Mouse (Mus musculus): ENCODE data around the gene Rnaseh2b. TPM values are rescaled to one million over a fixed set of nuclear protein-coding genes. Genes with fewer than 3 reads are reported as not detected.

Rnaseh2b gene
- polyA plus RNA-seq, 1 experiment from 2014 or later, result 67.3 TPM

- 45% methylated on average over 6 of the region's 6 CpGs for WGBS (ENCODE audit: insufficient replicate concordance)
- Histone ChIP-seq H3K27ac (no peak overlapping the region), H3K9me3 (replicated peaks) (no peaks in the 10 kb centered on the region), H3K27me3 (no peaks in the 10 kb centered on the region), H3K4me3 (replicated peaks) (no peak overlapping the region), H3K4me1 (replicated peaks) (peaks cover 6% of the 10 kb centered on the region; the same call in 1 of the 2 replicates), H3K4me2 (no peak overlapping the region), H3K36me3 (no peaks in the 10 kb centered on the region), H3K9ac (no peak overlapping the region)
- DNase-seq (no peak), ATAC-seq (ENCODE audit: low read depth) (no peak)
Observed at GRCm38 (mm10) chr14:62322581-62323344, 30.4 kb downstream of the Rnaseh2b start.

- no peak overlapping the region for H3K4me2 ChIP-seq
- H3K9me3 ChIP-seq (replicated peaks), result no peaks in the 10 kb centered on the region
- DNase-seq, result no peak
- no peak for ATAC-seq (ENCODE audit: low read depth)
- no peaks in the 10 kb centered on the region for H3K27me3 ChIP-seq
- H3K4me3 ChIP-seq (replicated peaks), result no peak overlapping the region
- H3K36me3 ChIP-seq, result no peaks in the 10 kb centered on the region
- H3K4me1 ChIP-seq (replicated peaks), result peaks cover 8% of the 10 kb centered on the region
- WGBS (ENCODE audit: insufficient replicate concordance), result 71% methylated on average over 5 of the region's 5 CpGs
- no peak overlapping the region for H3K27ac ChIP-seq
- H3K9ac ChIP-seq, result no peak overlapping the region
Observed at GRCm38 (mm10) chr14:62323457-62323856, 31.1 kb downstream of the Rnaseh2b start.

- Histone ChIP-seq H3K27me3 (no peaks in the 10 kb centered on the region), H3K9ac (no peak overlapping the region), H3K4me2 (no peak overlapping the region), H3K27ac (no peak overlapping the region), H3K36me3 (no peaks in the 10 kb centered on the region), H3K9me3 (replicated peaks) (no peaks in the 10 kb centered on the region), H3K4me1 (replicated peaks) (peaks cover 21% of the 10 kb centered on the region), H3K4me3 (replicated peaks) (no peak overlapping the region)
- ATAC-seq (ENCODE audit: low read depth) (no peak), DNase-seq (no peak)
- WGBS (ENCODE audit: insufficient replicate concordance), result 70% methylated on average over 5 of the region's 5 CpGs
Observed at GRCm38 (mm10) chr14:62324943-62325342, 32.6 kb downstream of the Rnaseh2b start.

GRCm38 (mm10) chr14:62326026-62326425 lies 33.6 kb downstream of the Rnaseh2b start:
- no peak overlapping the region for H3K27ac ChIP-seq
- H3K27me3 ChIP-seq, result no peaks in the 10 kb centered on the region
- H3K36me3 ChIP-seq, result no peaks in the 10 kb centered on the region
- ATAC-seq (ENCODE audit: low read depth) (no peak), DNase-seq (no peak)
- no peak overlapping the region for H3K4me2 ChIP-seq
- 61% methylated on average over 3 of the region's 3 CpGs for WGBS (ENCODE audit: insufficient replicate concordance)
- H3K9me3 ChIP-seq (replicated peaks), result no peaks in the 10 kb centered on the region
- peaks cover 24% of the 10 kb centered on the region for H3K4me1 ChIP-seq (replicated peaks)
- H3K9ac ChIP-seq, result no peak overlapping the region
- no peak overlapping the region for H3K4me3 ChIP-seq (replicated peaks)

- DNase-seq, result no peak
Observed at GRCm38 (mm10) chr14:62327171-62327570, 34.8 kb downstream of the Rnaseh2b start.

GRCm38 (mm10) chr14:62328606-62329005 lies 36.2 kb downstream of the Rnaseh2b start:
- no peaks in the 10 kb centered on the region for H3K27me3 ChIP-seq
- no peaks in the 10 kb centered on the region for H3K9me3 ChIP-seq (replicated peaks)
- H3K4me1 ChIP-seq (replicated peaks), result peaks cover 40% of the 10 kb centered on the region
- DNase-seq (no peak), ATAC-seq (ENCODE audit: low read depth) (no peak)
- H3K36me3 ChIP-seq, result no peaks in the 10 kb centered on the region
- H3K4me3 ChIP-seq (replicated peaks), result no peak overlapping the region
- H3K9ac ChIP-seq, result no peak overlapping the region
- no peak overlapping the region for H3K4me2 ChIP-seq
- H3K27ac ChIP-seq, result no peak overlapping the region
- WGBS (ENCODE audit: insufficient replicate concordance), result 47% methylated on average over 6 of the region's 6 CpGs

More at GRCm38 (mm10) chr14:62327171-62327570, 34.8 kb downstream of the Rnaseh2b start:
- H3K4me1 ChIP-seq (replicated peaks), result peaks cover 31% of the 10 kb centered on the region
- no peak overlapping the region for H3K4me3 ChIP-seq (replicated peaks)
- 37% methylated on average over 2 of the region's 2 CpGs for WGBS (ENCODE audit: insufficient replicate concordance)
- H3K27me3 ChIP-seq, result no peaks in the 10 kb centered on the region
- H3K9me3 ChIP-seq (replicated peaks), result no peaks in the 10 kb centered on the region
- H3K36me3 ChIP-seq, result no peaks in the 10 kb centered on the region
- ATAC-seq (ENCODE audit: low read depth), result no peak
- H3K9ac ChIP-seq, result no peak overlapping the region
- no peak overlapping the region for H3K27ac ChIP-seq
- H3K4me2 ChIP-seq, result no peak overlapping the region

- 0 out of 2 replicates have a peak overlapping the region, but pooled peaks have one; percentile 26 for H3K9ac ChIP-seq
- H3K4me2 ChIP-seq, result no peak overlapping the region
- no peak overlapping the region for H3K4me3 ChIP-seq (replicated peaks)
- H3K27ac ChIP-seq, result no peak overlapping the region
- H3K27me3 ChIP-seq, result no peaks in the 10 kb centered on the region
- peaks cover 50% of the 10 kb centered on the region for H3K4me1 ChIP-seq (replicated peaks)
- no peak for DNase-seq
- no peak for ATAC-seq (ENCODE audit: low read depth)
- WGBS (ENCODE audit: insufficient replicate concordance), result 69% methylated on average over 3 of the region's 3 CpGs
- H3K9me3 ChIP-seq (replicated peaks), result no peaks in the 10 kb centered on the region
- no peaks in the 10 kb centered on the region for H3K36me3 ChIP-seq
Observed at GRCm38 (mm10) chr14:62329631-62330030, 37.2 kb downstream of the Rnaseh2b start.

- Histone ChIP-seq H3K27me3 (no peaks in the 10 kb centered on the region), H3K4me3 (replicated peaks) (peak overlapping the region; percentile 81), H3K4me1 (replicated peaks) (peaks cover 59% of the 10 kb centered on the region), H3K4me2 (peak overlapping the region; percentile 86), H3K9ac (peak overlapping the region; percentile 86), H3K27ac (peak overlapping the region; percentile 89), H3K36me3 (peaks cover 5% of the 10 kb centered on the region; the same call in 1 of the 2 replicates), H3K9me3 (replicated peaks) (no peaks in the 10 kb centered on the region)
- ATAC-seq (ENCODE audit: low read depth) (peak; percentile 40), DNase-seq (no peak)
- WGBS (ENCODE audit: insufficient replicate concordance), result 16% methylated on average over 6 of the region's 6 CpGs
Observed at GRCm38 (mm10) chr14:62331457-62331856, 39.1 kb downstream of the Rnaseh2b start.

GRCm38 (mm10) chr14:62331866-62332619 lies 39.7 kb downstream of the Rnaseh2b start:
- Histone ChIP-seq H3K4me2 (peak overlapping the region; percentile 86), H3K9me3 (replicated peaks) (no peaks in the 10 kb centered on the region), H3K36me3 (peaks cover 5% of the 10 kb centered on the region; the same call in 1 of the 2 replicates), H3K27me3 (no peaks in the 10 kb centered on the region), H3K4me3 (replicated peaks) (peak overlapping the region; percentile 81), H3K27ac (peak overlapping the region; percentile 89), H3K4me1 (replicated peaks) (peaks cover 59% of the 10 kb centered on the region), H3K9ac (peak overlapping the region; percentile 86)
- DNase-seq (peak; percentile 83), ATAC-seq (ENCODE audit: low read depth) (peak; percentile 92)
- under 1% methylated on average over 62 of the region's 62 CpGs for WGBS (ENCODE audit: insufficient replicate concordance)

- WGBS (ENCODE audit: insufficient replicate concordance), result 74% methylated on average over 9 of the region's 9 CpGs
- H3K4me3 ChIP-seq (replicated peaks), result 0 out of 2 replicates have a peak overlapping the region, but pooled peaks have one; percentile 81
- DNase-seq, result no peak
- no peaks in the 10 kb centered on the region for H3K9me3 ChIP-seq (replicated peaks)
- H3K4me1 ChIP-seq (replicated peaks), result peaks cover 67% of the 10 kb centered on the region
- H3K27ac ChIP-seq, result no peak overlapping the region
- peak overlapping the region; percentile 86 for H3K9ac ChIP-seq
- H3K4me2 ChIP-seq, result peak overlapping the region; percentile 86
- H3K36me3 ChIP-seq, result peaks cover 11% of the 10 kb centered on the region
- no peaks in the 10 kb centered on the region for H3K27me3 ChIP-seq
- ATAC-seq (ENCODE audit: low read depth), result no peak
Observed at GRCm38 (mm10) chr14:62333909-62334687, 41.7 kb downstream of the Rnaseh2b start.

GRCm38 (mm10) chr14:62339196-62339595 lies 46.8 kb downstream of the Rnaseh2b start:
- no peak for DNase-seq
- no peaks in the 10 kb centered on the region for H3K9me3 ChIP-seq (replicated peaks)
- no peak overlapping the region for H3K9ac ChIP-seq
- ATAC-seq (ENCODE audit: low read depth), result peak; percentile 53
- H3K27ac ChIP-seq, result peak overlapping the region; percentile 41; the same call in 1 of the 2 replicates
- H3K4me3 ChIP-seq (replicated peaks), result no peak overlapping the region
- no peak overlapping the region for H3K4me2 ChIP-seq
- WGBS (ENCODE audit: insufficient replicate concordance), result 60% methylated on average over 1 of the region's 1 CpGs
- H3K27me3 ChIP-seq, result no peaks in the 10 kb centered on the region
- peaks cover 15% of the 10 kb centered on the region for H3K36me3 ChIP-seq
- H3K4me1 ChIP-seq (replicated peaks), result peaks cover 70% of the 10 kb centered on the region
